Mouse (Mus musculus): ENCODE measurements around the gene Mecom.

Gene Mecom

DNA sequence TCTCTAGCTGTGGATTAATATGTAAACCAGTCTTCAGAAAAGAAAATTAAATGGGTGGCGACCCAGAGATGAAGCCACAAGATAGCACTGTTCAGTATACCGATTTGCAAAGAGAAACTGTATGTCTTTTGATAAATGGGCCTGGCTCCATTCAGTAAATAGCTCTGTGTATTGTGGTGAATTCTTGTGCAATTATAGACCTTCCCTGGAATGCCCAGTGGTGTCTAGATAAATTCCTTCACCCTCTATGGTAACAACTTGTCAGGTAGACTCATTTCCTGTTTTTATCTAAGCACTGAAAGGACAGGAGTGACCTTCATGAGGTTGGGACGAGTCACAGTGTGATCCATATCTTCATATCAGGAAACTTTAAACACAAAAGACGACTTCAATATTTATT, 571.2 kb downstream of the Mecom start:
- DNase-seq (ENCODE audit: extremely low read depth, low read depth) = no peak

DNA sequence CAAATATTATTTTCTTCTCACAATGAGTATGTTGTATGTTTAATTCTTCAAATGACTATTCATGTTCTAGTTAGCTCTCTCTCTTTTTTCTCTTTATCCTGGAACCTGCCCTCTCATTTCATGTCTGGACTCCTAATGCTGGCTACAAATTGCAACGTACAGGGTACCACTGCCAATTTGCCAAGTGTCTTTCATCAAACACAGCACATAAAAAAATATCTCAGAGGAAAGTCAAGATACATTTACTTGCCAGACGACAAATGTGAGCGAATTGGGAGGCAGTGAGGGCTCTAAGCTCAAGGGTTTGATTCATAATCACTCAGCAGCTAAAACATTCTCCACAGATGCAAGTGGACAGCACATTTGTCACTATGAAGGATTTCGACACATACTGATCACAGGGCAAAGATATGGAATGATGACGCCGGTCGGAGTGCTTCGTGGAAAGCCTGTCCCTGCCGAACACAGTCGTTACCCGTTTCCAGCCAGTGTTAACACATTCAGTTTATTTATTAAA, 579.3 kb downstream of the Mecom start:
- DNase-seq (ENCODE audit: extremely low read depth, low read depth) = no peak

DNA sequence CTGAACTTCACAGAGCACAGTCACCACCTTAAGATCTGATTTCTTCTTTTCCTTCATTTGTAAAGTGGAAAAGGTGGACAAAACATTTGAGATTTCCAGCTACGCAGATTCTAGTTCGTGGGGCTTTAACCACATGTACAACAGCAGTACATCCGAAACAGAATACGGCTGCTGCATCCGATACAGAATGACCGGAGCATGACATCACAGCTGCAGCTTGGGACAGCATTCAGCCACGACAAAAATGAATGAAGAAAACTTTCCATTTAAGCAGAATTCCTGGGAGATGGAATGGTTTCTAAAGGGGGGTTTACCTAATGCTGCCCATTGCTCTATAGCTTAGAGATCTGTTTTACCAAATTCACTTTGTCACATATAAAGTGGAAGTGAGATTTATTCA, 583.9 kb downstream of the Mecom start:
- no peak for DNase-seq (ENCODE audit: extremely low read depth, low read depth)

DNA sequence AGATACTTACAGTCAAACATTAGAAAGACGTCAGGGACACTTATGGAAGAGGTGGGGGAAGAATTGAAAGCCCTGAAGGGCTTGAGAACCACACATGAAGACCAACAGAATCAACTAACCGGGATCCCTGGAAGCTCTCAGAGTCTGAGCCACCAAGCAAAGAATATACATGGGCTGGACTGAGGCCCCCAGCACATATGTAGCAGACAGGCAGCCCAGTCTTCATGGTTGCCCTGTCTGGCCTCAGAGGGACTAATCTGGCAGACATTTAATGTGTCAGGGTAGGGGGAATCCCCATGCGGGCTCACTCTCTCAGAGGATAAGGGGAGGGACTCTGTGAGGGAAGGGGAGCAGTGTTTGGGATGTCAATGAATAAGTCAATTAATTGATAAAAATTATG, 584.4 kb downstream of the Mecom start:
- no peak for DNase-seq (ENCODE audit: extremely low read depth, low read depth)

DNA sequence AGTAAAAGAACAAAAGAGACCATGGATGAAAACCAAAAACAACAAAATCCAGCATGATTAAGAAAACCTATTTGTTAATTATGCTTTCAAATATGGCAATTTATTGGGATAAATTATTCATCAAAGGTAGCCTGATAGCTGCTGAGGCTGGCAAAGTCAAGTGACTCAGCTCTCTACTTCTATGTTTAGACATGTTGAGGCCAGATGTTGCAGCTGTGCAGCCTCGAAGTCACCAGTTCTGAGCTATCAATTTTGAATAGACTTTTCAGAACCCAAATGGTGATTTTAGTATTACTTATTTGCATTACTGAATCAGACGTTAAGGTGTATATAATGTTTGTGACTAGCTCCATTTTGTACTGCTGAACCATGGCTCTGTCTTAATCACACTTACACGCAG, 588.8 kb downstream of the Mecom start:
- DNase-seq (ENCODE audit: extremely low read depth, low read depth) = no peak

DNA sequence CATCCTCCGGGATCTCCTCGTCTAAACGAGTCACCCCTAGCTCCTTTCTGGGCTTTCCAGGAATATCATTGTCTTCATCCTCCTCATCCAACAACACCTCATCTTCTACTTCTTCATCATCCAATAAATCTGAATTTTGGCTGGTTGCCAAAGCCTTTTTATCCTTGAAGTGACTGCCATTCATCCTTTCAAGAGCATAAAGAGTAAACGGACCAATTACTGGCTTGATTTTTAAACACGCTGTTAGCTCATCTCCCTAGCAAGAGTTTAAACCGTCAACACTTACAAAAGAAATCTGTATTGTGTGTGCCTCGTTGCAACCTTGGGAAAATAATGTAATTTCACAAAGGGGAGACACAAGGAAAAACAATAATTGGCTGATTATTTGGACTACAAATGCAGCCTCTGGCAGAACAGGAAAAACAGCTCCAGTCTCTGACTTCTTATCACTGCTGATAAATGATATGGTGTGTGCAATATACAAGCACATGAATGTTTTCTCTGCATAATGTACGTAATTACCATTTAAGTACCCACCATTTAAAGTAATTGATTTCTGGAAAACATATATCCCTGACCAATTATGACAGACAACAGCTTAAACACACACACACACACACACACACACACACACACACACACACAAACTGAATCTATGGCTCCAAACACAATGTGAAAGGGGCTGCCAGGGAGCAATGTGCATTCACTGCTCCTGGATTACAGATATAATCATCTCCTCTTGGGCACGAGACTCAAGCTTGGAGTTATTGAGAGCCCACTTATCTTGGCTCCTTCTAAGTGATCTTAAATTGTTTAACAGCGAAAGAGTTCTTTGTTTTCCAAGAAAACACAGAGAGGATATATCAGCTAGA, 590.2 kb downstream of the Mecom start:
- no peak for DNase-seq (ENCODE audit: extremely low read depth, low read depth)

DNA sequence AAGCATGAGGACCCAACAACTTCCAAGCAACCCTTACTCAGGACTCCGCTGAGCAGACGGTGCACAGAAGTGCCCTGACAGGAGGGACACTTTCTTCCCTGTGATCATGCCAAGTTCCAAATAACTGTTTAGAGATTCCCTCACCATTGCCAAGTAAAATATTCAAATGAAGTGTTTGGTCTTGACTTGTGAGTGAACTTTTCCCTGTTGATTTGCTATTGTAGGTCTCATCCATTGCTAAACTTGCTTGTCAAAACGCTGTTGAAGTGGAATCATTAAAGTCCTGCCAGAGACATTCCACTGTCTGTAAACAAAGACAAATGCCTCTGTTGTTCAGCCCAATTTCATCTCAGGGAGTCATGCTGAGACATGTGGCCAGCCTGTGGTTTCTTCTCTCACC, 594.5 kb downstream of the Mecom start:
- DNase-seq (ENCODE audit: extremely low read depth, low read depth) = no peak

DNA sequence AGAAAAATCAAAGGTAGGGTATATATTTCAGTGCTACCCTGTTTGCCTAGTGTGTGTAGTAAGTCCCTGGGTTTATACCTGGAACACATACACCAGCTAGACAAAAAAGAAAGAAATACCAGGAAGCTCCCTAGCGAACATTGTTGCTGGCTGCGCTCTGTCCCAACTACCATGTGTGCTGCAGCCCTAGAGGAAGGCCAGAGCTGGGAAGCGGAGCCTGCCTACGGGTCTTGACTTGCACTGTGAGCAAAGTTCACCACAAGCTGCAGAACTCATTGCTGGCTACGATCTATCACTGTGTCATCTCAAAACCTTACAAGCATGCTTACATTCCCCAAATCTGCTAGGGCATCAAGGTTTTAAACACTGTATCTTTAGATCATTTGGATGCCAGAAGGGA, 597.0 kb downstream of the Mecom start:
- DNase-seq (ENCODE audit: extremely low read depth, low read depth) = no peak

DNA sequence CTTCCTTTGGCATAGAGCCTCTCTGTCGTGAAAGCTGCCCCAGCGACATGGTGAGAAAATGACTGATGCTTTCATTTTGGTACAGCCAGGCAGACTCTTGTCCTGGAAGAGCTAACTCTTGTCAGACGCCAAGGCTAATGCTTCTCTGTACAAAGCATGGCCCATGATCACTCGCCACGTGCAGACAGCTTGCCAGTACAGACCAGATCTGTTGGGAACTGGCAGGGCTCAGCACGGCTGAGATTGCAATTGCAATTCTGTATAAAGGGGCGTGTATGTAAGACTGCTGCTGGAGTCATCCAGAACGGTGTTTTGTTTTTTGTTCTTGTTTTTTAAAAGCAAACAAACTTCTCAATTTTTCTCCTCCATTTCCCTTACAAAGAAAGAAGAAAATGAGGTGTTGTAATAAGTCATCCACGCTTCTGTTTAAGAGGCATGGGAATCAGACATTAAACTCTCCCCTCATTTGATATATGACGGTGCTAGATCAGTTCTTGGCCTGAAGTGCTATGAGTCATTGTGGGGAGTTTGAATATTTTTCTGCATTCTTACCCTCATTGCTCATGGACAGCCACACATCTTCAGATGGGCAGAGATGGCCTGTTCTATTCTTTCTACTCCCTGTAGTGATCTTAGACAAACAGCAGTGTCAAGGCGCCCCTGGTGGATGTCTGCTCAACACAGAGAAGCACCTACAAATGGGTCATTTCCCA, 644.1 kb downstream of the Mecom start:
- DNase-seq (ENCODE audit: extremely low read depth, low read depth) = no peak
